Mouse (Mus musculus) heart, postnatal 0 days (tissue): Measurements from ENCODE around the gene Nap1l4. TPM values are rescaled to one million over a fixed set of nuclear protein-coding genes. Genes with fewer than 3 reads are reported as not detected.

Experiments used
- ATAC-seq: fragments of 200-750 bp; cut with Nextera tagmentation; 2 replicates; pipeline ENCODE4 v1.8.0; 2017; ENCODE audit warnings: low read depth, moderate number of reproducible peaks, moderate library complexity; ENCODE audit not compliant: insufficient read depth
- DNase-seq: peaks from one replicate; pipeline ENCODE4 v3.0.0-alpha.2; 2016; ENCODE audit warnings: low spot score
- H3K27ac ChIP-seq: fragments of 300-500 bp; sonication (generic); 2 replicates; pipeline ENCODE4 v1.5.1; 2014; ENCODE audit warnings: low read depth, mild to moderate bottlenecking
- H3K27me3 ChIP-seq: fragments of 300-500 bp; sonication (generic); 2 replicates; pipeline ENCODE4 v1.6.1; 2014; ENCODE audit warnings: low read length, mixed read lengths; ENCODE audit not compliant: control insufficient read depth, insufficient read depth
- H3K36me3 ChIP-seq: fragments of 300-500 bp; sonication (generic); replicated peaks from 2 replicates; pipeline ENCODE4 v1.6.1; 2014; ENCODE audit warnings: low read length, mixed read lengths; ENCODE audit not compliant: control insufficient read depth, insufficient read depth
- H3K4me1 ChIP-seq: fragments of 300-500 bp; sonication (generic); 2 replicates; pipeline ENCODE4 v1.6.1; 2014; ENCODE audit warnings: antibody characterized with exemption; ENCODE audit not compliant: control insufficient read depth, insufficient read depth
- H3K4me2 ChIP-seq: fragments of 300-500 bp; sonication (generic); 2 replicates; pipeline ENCODE4 v1.6.1; 2014; ENCODE audit warnings: low read depth, mild to moderate bottlenecking, low read length, moderate library complexity
- H3K4me3 ChIP-seq: fragments of 300-500 bp; sonication (generic); 2 replicates; pipeline ENCODE4 v1.5.1; 2014; ENCODE audit warnings: low read depth, low read length
- H3K9ac ChIP-seq: fragments of 300-500 bp; sonication (generic); replicated peaks from 2 replicates; pipeline ENCODE4 v1.6.1; 2014; ENCODE audit warnings: low read depth, low read length, mixed read lengths
- H3K9me3 ChIP-seq: fragments of 300-500 bp; sonication (generic); replicated peaks from 2 replicates; pipeline ENCODE4 v1.6.1; 2016; ENCODE audit warnings: low read length; ENCODE audit not compliant: control insufficient read depth
- CTCF ChIP-seq: IDR thresholded peaks from 2 replicates; pipeline ENCODE4 v1.5.1; 2016; ENCODE audit warnings: antibody characterized with exemption, control low read depth, low read depth
- EP300 ChIP-seq: IDR thresholded peaks from 2 replicates; pipeline ENCODE4 v1.6.1; 2016; ENCODE audit warnings: antibody characterized with exemption, low read depth
- WGBS: fragments of 180-500 bp; shearing (Covaris S2); extraction: QIAGEN DNeasy Blood & Tissue Kit; methylation state at CpG from one replicate; pipeline ENCODE4 v1.1.7; 2014; 5-methylcytosine and 5-hydroxymethylcytosine counted together
- polyA plus RNA-seq: library from polyadenylated mRNA; unstranded; fragments of >200 nt; fragmentation: Nextera tagmentation; extraction: Ambion mirVana; gene quantifications from 2 replicates; pipeline ENCODE4 v1.2.1, GENCODE M21; 2015
- total RNA-seq: library from RNA; depleted of rRNA; stranded (reverse); fragments of >200 nt; gene quantifications from 2 replicates; pipeline ENCODE4 v1.2.3, GENCODE M21; 2014; ENCODE audit warnings: low replicate concordance

The Nap1l4 gene
- total and polyA plus RNA-seq, 2 experiments from 2014 or later, result 153 to 200 TPM

- DNase-seq (no peak), ATAC-seq (peak; percentile 30; the same call in 1 of the 2 replicates)
- Histone ChIP-seq H3K4me1 (no peaks in the 10 kb centered on the region), H3K27ac (no peak overlapping the region), H3K9me3 (no peaks in the 10 kb centered on the region), H3K27me3 (no peaks in the 10 kb centered on the region), H3K9ac (no peak overlapping the region), H3K36me3 (peaks cover 59% of the 10 kb centered on the region), H3K4me2 (no peak overlapping the region), H3K4me3 (no peak overlapping the region)
- WGBS, result 45% methylated on average over 8 of the region's 8 CpGs
- no peak for TF ChIP-seq EP300
- no peak for TF ChIP-seq CTCF
These were observed 8.2 kb upstream of the Nap1l4 start for GRCm38 (mm10) chr7:143556964-143557610.

- peak overlapping the region; percentile 94 for H3K27ac ChIP-seq
- WGBS, result 22% methylated on average over 2 of the region's 2 CpGs
- H3K36me3 ChIP-seq, result no peaks in the 10 kb centered on the region; the same call in 1 of the 2 replicates
- peak overlapping the region; percentile 76 for H3K4me2 ChIP-seq
- peak overlapping the region; percentile 58 for H3K9ac ChIP-seq
- no peaks in the 10 kb centered on the region for H3K9me3 ChIP-seq
- H3K4me3 ChIP-seq, result peak overlapping the region; percentile 93
- no peak for DNase-seq
- no peak for TF ChIP-seq CTCF
- no peak for TF ChIP-seq EP300
- ATAC-seq, result no peak
- no peaks in the 10 kb centered on the region for H3K27me3 ChIP-seq
- peaks cover 13% of the 10 kb centered on the region; the same call in 1 of the 2 replicates for H3K4me1 ChIP-seq
These were observed 798 bp upstream of the Nap1l4 start for GRCm38 (mm10) chr7:143549588-143550220.

GRCm38 (mm10) chr7:143548231-143548961 is 510 bp downstream of the Nap1l4 start:
- under 1% methylated on average over 33 of the region's 63 CpGs for WGBS
- Histone ChIP-seq H3K9me3 (no peaks in the 10 kb centered on the region), H3K9ac (peak overlapping the region; percentile 94), H3K4me2 (peak overlapping the region; percentile 91), H3K4me3 (peak overlapping the region; percentile 93), H3K36me3 (no peaks in the 10 kb centered on the region; the same call in 1 of the 2 replicates), H3K4me1 (peaks cover 13% of the 10 kb centered on the region; the same call in 1 of the 2 replicates), H3K27ac (peak overlapping the region; percentile 94), H3K27me3 (no peaks in the 10 kb centered on the region)
- no peak for TF ChIP-seq CTCF
- TF ChIP-seq EP300, result no peak
- DNase-seq (peak; percentile 64), ATAC-seq (peak; percentile 79)

- TF ChIP-seq EP300 (no peak), CTCF (no peak)
- Histone ChIP-seq H3K4me1 (peaks cover 21% of the 10 kb centered on the region; the same call in 1 of the 2 replicates), H3K4me2 (no peak overlapping the region), H3K27me3 (no peaks in the 10 kb centered on the region), H3K27ac (no peak overlapping the region), H3K36me3 (no peaks in the 10 kb centered on the region; the same call in 1 of the 2 replicates), H3K9me3 (no peaks in the 10 kb centered on the region), H3K9ac (peak overlapping the region; percentile 28; the same call in 1 of the 2 replicates), H3K4me3 (no peak overlapping the region)
- DNase-seq, result no peak
- ATAC-seq, result no peak
- 43% methylated on average over 2 of the region's 2 CpGs for WGBS
These were observed 2.4 kb downstream of the Nap1l4 start for GRCm38 (mm10) chr7:143546554-143546953.

GRCm38 (mm10) chr7:143544368-143544767 is 4.5 kb downstream of the Nap1l4 start:
- no peak overlapping the region for H3K27ac ChIP-seq
- peak; percentile 49 for TF ChIP-seq CTCF
- TF ChIP-seq EP300, result no peak
- no peaks in the 10 kb centered on the region for H3K9me3 ChIP-seq
- peaks cover 7% of the 10 kb centered on the region; the same call in 1 of the 2 replicates for H3K36me3 ChIP-seq
- no peak for DNase-seq
- no peak overlapping the region for H3K4me3 ChIP-seq
- WGBS, result 97% methylated on average over 2 of the region's 2 CpGs
- ATAC-seq, result no peak
- no peak overlapping the region for H3K4me2 ChIP-seq
- no peaks in the 10 kb centered on the region for H3K27me3 ChIP-seq
- no peak overlapping the region for H3K9ac ChIP-seq
- H3K4me1 ChIP-seq, result peaks cover 23% of the 10 kb centered on the region
